Mouse (Mus musculus) ES-E14 (cell line): ENCODE results near the gene Sept9. TPM values are rescaled to one million over a fixed set of nuclear protein-coding genes. Genes with fewer than 3 reads are reported as not detected.

ENCODE experiments used
- DNase-seq: peaks from one replicate; pipeline ENCODE4 v3.0.0-alpha.2; 2013; ENCODE audit warnings: low read depth, low spot score
- H3K27ac ChIP-seq: 2 replicates; pipeline ENCODE4 v1.5.1; 2012; ENCODE audit warnings: low read depth, mild to moderate bottlenecking, low read length, moderate library complexity, mixed read lengths; ENCODE audit not compliant: poor library complexity, insufficient read depth, severe bottlenecking
- H3K36me3 ChIP-seq: 2 replicates; pipeline ENCODE4 v1.6.1; 2012; ENCODE audit warnings: mild to moderate bottlenecking, low read length, moderate library complexity, mixed read lengths; ENCODE audit not compliant: control insufficient read depth, poor library complexity, insufficient read depth, severe bottlenecking
- H3K4me1 ChIP-seq, 2 experiments: fragments of 150-350 bp in 1 of 2; sonication (generic) in 1 of 2; 2 replicates each; pipeline ENCODE4 v1.6.1; 2012; ENCODE audit warnings: low read length in 2 of 2, mild to moderate bottlenecking in 1 of 2, mixed read lengths in 1 of 2; ENCODE audit not compliant: control insufficient read depth in 2 of 2, insufficient read depth in 2 of 2, poor library complexity in 1 of 2
- H3K4me3 ChIP-seq, 2 experiments: fragments of 150-350 bp in 1 of 2; sonication (generic) in 1 of 2; 2 replicates each; pipeline ENCODE4 v1.5.1; 2012; ENCODE audit warnings: low read length in 2 of 2, low read depth in 1 of 2, mild to moderate bottlenecking in 1 of 2, mixed read lengths in 1 of 2; ENCODE audit not compliant: insufficient read depth in 1 of 2, poor library complexity in 1 of 2, severe bottlenecking in 1 of 2
- H3K9ac ChIP-seq: 2 replicates; pipeline ENCODE4 v1.6.1; 2012; ENCODE audit warnings: low read depth, mild to moderate bottlenecking, low read length, mixed read lengths; ENCODE audit not compliant: poor library complexity, insufficient read depth, severe bottlenecking
- H3K9me3 ChIP-seq: fragments of 150-350 bp; sonication (generic); 2 replicates; pipeline ENCODE4 v1.6.1; 2012; ENCODE audit warnings: low read depth, mild to moderate bottlenecking, low read length; ENCODE audit not compliant: control insufficient read depth, insufficient read depth
- CHD2 ChIP-seq: IDR thresholded peaks from 2 replicates; pipeline ENCODE4 v1.6.1; 2014; ENCODE audit warnings: mild to moderate bottlenecking, low read depth, low read length, inconsistent platforms
- HCFC1 ChIP-seq: IDR thresholded peaks from 2 replicates; pipeline ENCODE4 v1.6.1; 2012; ENCODE audit warnings: low read length, inconsistent platforms, borderline replicate concordance; ENCODE audit not compliant: insufficient read depth
- MAFK ChIP-seq: IDR thresholded peaks from 2 replicates; pipeline ENCODE4 v1.6.1; 2014; ENCODE audit warnings: mild to moderate bottlenecking, low read depth, low read length, inconsistent platforms; ENCODE audit not compliant: insufficient read depth
- ZC3H11A ChIP-seq: IDR thresholded peaks from 2 replicates; pipeline ENCODE4 v1.6.1; 2012; ENCODE audit warnings: low read depth, mild to moderate bottlenecking, inconsistent platforms, low read length, borderline replicate concordance
- ZNF384 ChIP-seq: IDR thresholded peaks from 2 replicates; pipeline ENCODE4 v1.6.1; 2012; ENCODE audit warnings: low read depth, low read length, inconsistent platforms
- in situ Hi-C, 2 experiments: fragments of 600-800 bp; cut with MboI; formaldehyde crosslinking; loops; one replicate each; pipeline ENCODE4 v1.15.1; 2025; ENCODE audit warnings: low sequenced_read_pairs in 2 of 2, inconsistent platforms in 1 of 2; ENCODE audit not compliant: unreplicated experiment in 2 of 2
- total RNA-seq: library from RNA; depleted of rRNA; stranded (reverse); fragments of 300-350 nt; gene quantifications from 2 replicates; pipeline ENCODE4 v1.2.3, GENCODE M21; 2012

Sept9 gene
- total RNA-seq, 1 experiment, result 65.7 TPM

GRCm38 (mm10) chr11:117392251-117392650 lies 192.8 kb downstream of the Sept9 start:
- H3K9ac ChIP-seq, result no peak overlapping the region
- H3K27ac ChIP-seq, result no peak overlapping the region
- H3K4me1 ChIP-seq, result peaks cover 0 to 26% of the 10 kb centered on the region in 2 experiments; a peak in 1 of 4 replicates
- H3K4me3 ChIP-seq, result no peak overlapping the region
- in situ Hi-C loops, result loop anchor here in 1 of 2 experiments (25.0 kb wide), 1 partner anchor 420 kb away; the partner anchor contains the start of genes Gm20708 and Syngr2
- H3K9me3 ChIP-seq, result no peaks in the 10 kb centered on the region
- H3K36me3 ChIP-seq, result no peaks in the 10 kb centered on the region
- peak; percentile 59 for DNase-seq
- TF ChIP-seq HCFC1 (no peak), MAFK (no peak), ZNF384 (no peak), ZC3H11A (0 out of 2 replicates have a peak, but pooled peaks have one; percentile 15)

- Histone ChIP-seq H3K36me3 (no peaks in the 10 kb centered on the region), H3K9me3 (no peaks in the 10 kb centered on the region), H3K9ac (no peak overlapping the region), H3K4me3 (no peak overlapping the region), H3K27ac (no peak overlapping the region), H3K4me1 (peaks cover 0 to 30% of the 10 kb centered on the region in 2 experiments; a peak in 1 of 4 replicates)
- TF ChIP-seq ZC3H11A (no peak), HCFC1 (no peak), CHD2 (no peak), MAFK (no peak), ZNF384 (no peak)
- no peak for DNase-seq
- in situ Hi-C loops, result loop anchor here in 1 of 2 experiments (25.0 kb wide), 1 partner anchor 419 kb away; the partner anchor contains the start of genes Gm20708 and Syngr2
Measured at GRCm38 (mm10) chr11:117393715-117394114, 194.3 kb downstream of the Sept9 start.

GRCm38 (mm10) chr11:117394230-117395137 lies 195.0 kb downstream of the Sept9 start:
- Histone ChIP-seq H3K4me3 (peak overlapping the region; percentile 11 to 42; a peak in 1 of 4 replicates), H3K4me1 (peaks cover 0 to 31% of the 10 kb centered on the region in 2 experiments; a peak in 1 of 4 replicates), H3K9ac (peak overlapping the region; percentile 5; the same call in 1 of the 2 replicates), H3K9me3 (no peaks in the 10 kb centered on the region), H3K27ac (no peak overlapping the region), H3K36me3 (no peaks in the 10 kb centered on the region)
- DNase-seq, result no peak
- in situ Hi-C loops, result loop anchor here in 1 of 2 experiments (25.0 kb wide), 1 partner anchor 418 kb away; the partner anchor contains the start of genes Gm20708 and Syngr2
- TF ChIP-seq ZC3H11A (no peak), ZNF384 (no peak), MAFK (no peak), HCFC1 (no peak), CHD2 (no peak)

GRCm38 (mm10) chr11:117395228-117395627 lies 195.8 kb downstream of the Sept9 start:
- Histone ChIP-seq H3K36me3 (no peaks in the 10 kb centered on the region), H3K9me3 (no peaks in the 10 kb centered on the region), H3K9ac (no peak overlapping the region), H3K4me1 (peaks cover 0 to 29% of the 10 kb centered on the region in 2 experiments; a peak in 1 of 4 replicates), H3K4me3 (no peak overlapping the region), H3K27ac (no peak overlapping the region)
- no peak for DNase-seq
- in situ Hi-C loops, result loop anchor here in 1 of 2 experiments (25.0 kb wide), 1 partner anchor 417 kb away; the partner anchor contains the start of genes Gm20708 and Syngr2
- TF ChIP-seq ZNF384, result no peak
- TF ChIP-seq CHD2, result no peak
- TF ChIP-seq ZC3H11A, result no peak
- TF ChIP-seq HCFC1, result no peak
- TF ChIP-seq MAFK, result no peak
